Mouse (Mus musculus) testis, adult 10 weeks (tissue): ENCODE data around the gene Vmn1r93. TPM values are rescaled to one million over a fixed set of nuclear protein-coding genes. Genes with fewer than 3 reads are reported as not detected.

Source experiments
- polyA plus RNA-seq: library from polyadenylated mRNA; stranded (reverse); fragments of 350-450 nt; fragmentation: Illumina TruSeq; extraction: RNeasy Lipid Tissue Mini Kit (QIAGEN cat#74804); gene quantifications from one replicate; pipeline ENCODE4 v1.2.3, GENCODE M21; 2014; ENCODE audit warnings: low read depth, low replicate concordance

Gene Vmn1r93
- not detected for polyA plus RNA-seq

GRCm38 (mm10) chr7:20138988-20139387, at the start of gene Vmn1r93:
Gene Vmn1r93, minus strand, starts transcription at chr7:20139088.

GRCm38 (mm10) chr7:20168277-20168676, 29.4 kb upstream of the Vmn1r93 start, which contains the start of gene Vmn1r94:
Gene Vmn1r94, minus strand, starts transcription at chr7:20168377.

GRCm38 (mm10) chr7:20122479-20122878, 16.4 kb downstream of the Vmn1r93 start, which contains the start of gene Gm16442:
Gene Gm16442, minus strand, starts transcription at chr7:20122579.

GRCm38 (mm10) chr7:20099380-20099779, 39.5 kb downstream of the Vmn1r93 start, which contains the start of gene Vmn1r91:
Gene Vmn1r91, plus strand, starts transcription at chr7:20099680.

Other genes starting within 250 kb of the Vmn1r93 start
- gene Pvr, start 217.9 kb downstream of the Vmn1r93 start, polyA plus RNA-seq: 7.9 TPM
- gene Igsf23, start 188.3 kb downstream of the Vmn1r93 start, polyA plus RNA-seq: not detected
- gene Ceacam20, start 173.7 kb downstream of the Vmn1r93 start, polyA plus RNA-seq: 1.4 TPM
- gene Nlrp9b, start 147.6 kb downstream of the Vmn1r93 start, polyA plus RNA-seq: 1.6 TPM
- not detected for gene Vmn1r91, start 39.4 kb downstream of the Vmn1r93 start, polyA plus RNA-seq
- gene Gm16442, start 16.5 kb downstream of the Vmn1r93 start, polyA plus RNA-seq: not detected
- not detected for gene Vmn1r94, start 29.3 kb upstream of the Vmn1r93 start, polyA plus RNA-seq
- gene Vmn1r95, start 54.6 kb upstream of the Vmn1r93 start, polyA plus RNA-seq: not detected
- not detected for gene Gm6164, start 66.5 kb upstream of the Vmn1r93 start, polyA plus RNA-seq
- not detected for gene Gm4498, start 94.7 kb upstream of the Vmn1r93 start, polyA plus RNA-seq
- gene Gm5890, start 123.7 kb upstream of the Vmn1r93 start, polyA plus RNA-seq: 0.27 TPM
- not detected for gene Gm4133, start 195.0 kb upstream of the Vmn1r93 start, polyA plus RNA-seq
- gene Gm5728, start 236.3 kb upstream of the Vmn1r93 start, polyA plus RNA-seq: not detected